Mouse (Mus musculus): ENCODE data around the gene Adamts14.
A peak's percentile ranks its signal among the peaks of the same experiment; 100 is the strongest.

The Adamts14 gene

DNA sequence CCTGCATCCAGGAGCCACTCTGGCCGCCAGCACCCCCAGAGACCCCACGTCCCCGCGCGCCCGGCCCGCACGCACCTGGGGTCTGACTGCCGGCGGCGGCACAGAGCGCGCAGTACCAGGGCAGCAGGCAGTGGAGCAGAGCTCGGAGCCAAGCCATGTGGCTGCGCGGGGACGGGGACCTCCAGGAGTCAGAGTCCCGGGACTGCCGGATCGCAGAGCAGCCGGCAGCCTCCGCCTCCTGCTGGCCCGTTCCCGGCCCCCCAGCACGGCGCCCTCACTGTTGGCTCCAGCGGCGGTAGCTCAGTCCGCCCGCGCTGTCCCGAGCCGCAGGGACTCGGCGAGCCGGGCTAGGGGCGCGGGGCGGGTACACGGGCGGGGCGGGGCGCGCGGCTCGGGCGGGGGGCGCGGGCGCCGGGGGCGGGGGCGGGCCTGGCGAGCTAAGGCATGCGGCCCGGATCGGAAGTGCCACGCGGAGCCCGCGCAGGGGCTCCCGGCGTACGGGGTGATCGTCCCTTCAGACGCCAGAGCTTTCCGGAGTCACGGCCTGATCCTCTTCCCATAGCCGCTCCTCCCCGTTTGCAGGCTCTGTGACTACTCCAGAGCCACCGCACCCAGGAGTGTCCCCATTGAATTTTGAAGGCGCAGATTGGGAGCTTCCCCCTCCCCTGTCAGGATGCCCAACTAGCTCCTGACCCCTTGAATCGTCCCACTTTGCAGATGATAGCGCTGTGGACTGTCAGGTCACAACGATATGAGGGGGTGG is at the start of gene Adamts14:
Adamts14 (minus strand) TSS at position 358 of the 763 bp plus-strand sequence.
- peak; percentile 69 for DNase-seq

DNA sequence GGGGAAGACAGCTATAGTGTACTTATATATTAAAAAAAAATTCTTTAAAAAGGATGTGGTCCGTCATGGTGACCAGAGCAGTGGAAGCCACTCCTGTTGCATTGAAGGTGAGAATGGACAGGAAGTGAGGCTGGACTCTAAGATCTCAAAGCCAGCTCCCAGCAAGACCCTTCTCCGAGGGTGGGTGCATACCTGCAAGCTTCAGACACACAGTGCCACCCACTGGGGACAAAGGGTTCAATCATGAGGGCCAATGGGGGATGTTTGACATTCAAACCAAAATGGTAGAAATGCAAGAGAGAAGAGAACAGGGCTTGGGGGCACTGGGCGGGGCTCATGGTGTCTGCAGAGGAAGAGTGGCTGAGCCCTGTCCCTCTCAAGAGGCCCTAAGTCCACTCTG is 45.3 kb upstream of the Adamts14 start:
- no peak for DNase-seq

DNA sequence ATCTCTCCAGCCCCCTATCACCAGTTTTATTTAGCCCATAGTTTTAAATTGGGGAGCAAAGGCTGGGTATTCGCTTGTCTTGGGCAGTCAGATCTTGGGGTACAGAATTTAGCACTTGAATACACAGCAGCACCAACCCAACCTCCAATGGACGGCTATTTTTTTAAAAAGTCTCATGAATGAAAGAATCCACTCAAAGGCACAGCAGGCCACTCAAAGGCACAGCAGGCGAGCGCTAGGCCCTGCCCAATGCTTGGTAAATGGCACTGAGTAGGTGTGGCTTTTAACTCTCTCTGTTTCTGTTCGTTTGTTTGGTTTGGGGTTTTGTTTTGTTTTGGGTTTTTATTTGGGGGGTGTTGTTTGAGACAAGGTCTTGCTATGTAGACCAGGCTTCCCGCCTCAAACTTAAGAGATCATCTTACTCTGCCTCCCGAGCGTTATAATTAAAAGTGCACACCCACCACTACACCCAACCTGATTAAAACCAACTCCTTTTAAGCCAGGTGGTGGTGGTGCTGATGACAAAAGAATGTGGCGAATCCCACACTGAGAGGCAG is 42.2 kb upstream of the Adamts14 start:
- no peak for DNase-seq

DNA sequence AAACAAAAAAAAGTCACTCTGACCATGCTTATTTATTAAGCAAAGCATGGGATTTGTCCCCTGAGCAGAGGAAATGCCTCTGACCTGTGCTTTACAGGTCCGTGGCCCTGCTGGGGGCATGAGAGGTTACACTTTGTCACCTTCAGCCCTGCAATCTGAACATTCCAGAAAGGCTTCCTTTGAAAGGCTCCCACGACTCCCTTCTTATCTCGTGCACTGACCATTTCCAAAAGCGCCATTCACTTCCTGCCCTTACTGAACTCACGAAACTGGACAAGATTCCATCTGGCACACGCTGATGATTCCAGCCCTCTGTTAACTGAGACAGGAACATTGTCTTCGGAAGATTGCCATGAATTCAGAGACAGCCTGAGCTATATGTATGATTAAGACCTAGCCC is 40.5 kb upstream of the Adamts14 start:
- DNase-seq: no peak

DNA sequence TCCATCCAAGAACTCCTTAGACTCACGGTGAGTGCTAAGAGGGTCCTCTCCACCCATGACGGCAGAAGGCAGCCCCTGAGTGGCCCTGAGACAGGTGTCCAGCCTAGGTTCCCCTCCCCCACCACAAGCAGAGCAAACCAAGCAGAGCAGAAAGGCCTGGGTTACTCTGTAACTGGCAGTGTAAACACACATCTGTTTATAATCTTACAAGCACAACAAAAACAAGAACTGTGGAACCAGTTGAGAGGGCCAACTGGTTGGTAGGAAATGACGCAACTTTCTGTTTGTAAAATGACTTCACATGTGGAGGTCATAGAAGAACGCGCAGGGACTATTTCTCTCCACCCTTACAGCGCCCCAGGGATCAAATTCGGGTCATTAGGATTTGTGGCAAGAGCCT is 39.5 kb upstream of the Adamts14 start:
- no peak for DNase-seq

DNA sequence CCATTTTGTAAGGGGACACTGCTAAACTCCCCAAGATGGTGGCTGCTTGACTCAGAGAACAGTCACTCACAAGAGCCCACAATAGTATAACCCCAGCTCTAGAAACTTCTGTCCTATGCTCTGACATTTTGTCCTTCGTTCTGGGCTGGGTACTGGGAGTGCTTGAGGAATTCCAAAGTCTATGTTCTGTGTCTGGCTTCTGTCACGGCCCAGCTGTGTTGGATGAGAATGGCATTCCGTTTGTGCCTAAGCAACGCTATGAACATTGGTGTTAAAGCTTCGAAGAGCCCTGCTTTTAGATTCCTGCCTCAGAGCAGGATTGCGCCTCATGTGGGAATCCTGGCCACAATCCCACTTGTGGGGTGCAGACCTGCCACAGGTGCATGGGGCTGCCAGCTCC is 38.9 kb upstream of the Adamts14 start:
- DNase-seq: no peak

DNA sequence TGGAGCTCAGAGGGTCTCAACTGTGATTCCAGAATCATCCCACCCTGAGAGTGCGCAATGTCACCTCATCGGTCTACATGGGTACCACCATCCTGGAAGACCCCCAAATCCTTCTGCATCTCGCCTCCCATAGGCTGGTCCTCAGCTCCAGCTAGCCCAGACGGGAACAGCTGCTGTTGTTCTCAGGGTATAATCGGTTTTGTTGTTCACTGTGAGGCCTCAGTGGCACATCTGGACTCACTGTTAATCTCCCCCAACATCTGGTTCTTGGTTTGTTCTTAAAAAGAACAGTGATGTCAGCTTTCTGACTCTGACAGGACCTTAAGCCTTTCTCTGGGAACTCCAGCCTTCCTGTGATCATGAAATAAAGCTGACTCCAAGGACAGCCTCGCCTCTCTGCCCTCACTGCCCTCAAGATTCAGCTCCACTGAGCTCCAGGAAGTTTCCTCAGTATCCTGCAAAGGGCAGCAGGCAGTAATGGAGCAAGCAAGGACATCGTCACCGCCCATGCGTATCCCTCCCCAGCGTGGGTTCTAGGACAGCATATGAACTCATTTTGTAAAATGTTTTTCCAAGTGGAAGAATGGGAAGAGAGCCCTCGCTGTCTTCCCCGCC is 35.6 kb upstream of the Adamts14 start:
- DNase-seq: peak; percentile 45

DNA sequence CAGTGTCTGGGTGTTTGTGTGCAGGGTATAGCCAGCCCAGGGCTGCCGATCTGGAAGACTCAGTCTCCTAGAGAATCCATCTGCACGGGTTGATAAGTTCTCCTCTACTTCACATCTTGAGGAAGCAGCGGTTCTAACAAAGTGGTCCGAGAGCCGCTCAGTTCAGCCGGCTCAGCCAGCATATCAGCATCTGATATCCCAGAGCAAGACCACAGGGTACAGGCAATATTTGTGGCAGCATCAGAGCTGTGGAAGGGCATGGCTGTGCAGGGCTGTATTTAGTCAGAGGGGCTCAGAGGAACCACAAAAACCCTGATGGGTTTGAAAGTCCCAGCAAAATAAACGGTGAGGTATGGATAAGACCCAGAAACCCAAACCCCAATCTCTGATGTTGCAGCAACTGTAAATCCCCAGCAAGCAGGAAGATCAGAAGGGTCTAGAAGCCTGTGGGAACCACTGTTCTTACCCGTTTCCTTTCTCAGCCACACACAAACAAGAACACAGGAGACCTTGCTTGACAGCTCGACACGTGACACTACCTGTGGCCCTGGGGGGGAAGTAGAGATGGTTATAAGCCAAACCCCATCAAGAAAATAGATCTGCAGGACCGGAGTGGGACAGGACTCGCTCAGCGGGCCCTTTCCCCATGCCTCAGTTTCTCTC is 32.8 kb upstream of the Adamts14 start:
- no peak for DNase-seq

DNA sequence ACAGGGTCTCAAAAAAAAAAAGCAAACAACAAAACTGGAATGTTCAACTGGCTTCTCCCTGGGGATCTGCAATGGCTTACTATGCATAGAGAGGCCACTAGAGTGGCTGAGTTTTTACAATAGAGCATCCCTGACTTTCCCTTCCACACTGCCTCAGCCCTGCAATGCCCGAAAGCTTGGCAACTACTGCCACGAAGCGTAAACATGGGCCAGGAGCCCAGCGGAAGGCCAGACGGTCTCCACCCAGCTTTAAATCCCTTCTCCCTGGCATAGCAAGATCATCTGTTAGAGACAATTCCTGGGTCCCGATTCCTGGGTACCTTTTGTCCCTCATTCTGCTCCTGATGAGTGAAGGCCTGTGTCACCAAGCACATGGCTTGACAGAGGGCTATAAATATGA is 30.8 kb upstream of the Adamts14 start:
- DNase-seq: no peak

DNA sequence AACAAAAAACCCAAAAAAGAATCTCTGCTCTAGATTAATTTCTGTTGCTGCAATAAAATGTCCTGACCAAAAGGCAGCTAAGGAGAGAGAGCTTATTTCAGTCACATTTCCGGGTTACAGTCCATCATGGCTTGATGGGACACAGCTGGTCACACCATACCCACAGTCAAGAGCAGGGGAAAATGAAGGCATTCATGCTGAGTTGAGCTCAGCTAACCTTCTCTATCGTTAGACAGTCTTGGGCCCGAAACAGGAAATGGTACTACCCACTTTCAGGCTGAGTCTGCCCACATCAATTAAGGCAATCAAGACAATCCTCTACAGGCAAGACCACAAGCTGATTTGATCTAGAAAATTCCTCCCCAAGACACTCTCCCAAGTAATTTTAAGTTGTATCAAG is 27.8 kb upstream of the Adamts14 start:
- no peak for DNase-seq

DNA sequence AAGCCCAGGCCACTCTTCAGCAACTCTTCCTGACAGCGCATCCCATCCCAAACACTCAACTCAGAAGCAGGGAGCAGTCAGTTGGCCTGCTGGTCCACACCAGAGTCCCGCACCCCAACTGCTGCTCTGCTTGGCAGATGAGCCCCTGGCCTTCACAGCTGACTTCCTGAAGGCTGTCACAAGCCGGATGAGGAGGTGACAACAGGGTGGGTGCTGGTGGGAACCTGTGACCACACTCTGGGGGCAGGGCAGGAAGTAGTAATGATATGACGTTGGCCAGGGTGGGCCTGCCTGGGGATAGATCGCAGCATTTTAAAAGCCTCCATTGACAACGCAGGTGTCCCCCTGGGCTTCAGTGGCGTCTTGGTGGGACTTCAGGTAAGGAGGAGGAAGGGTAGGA is 24.2 kb upstream of the Adamts14 start, which contains the start of gene Prf1:
Prf1 (plus strand) TSS at position 357 of the 400 bp plus-strand sequence.
- DNase-seq: no peak

DNA sequence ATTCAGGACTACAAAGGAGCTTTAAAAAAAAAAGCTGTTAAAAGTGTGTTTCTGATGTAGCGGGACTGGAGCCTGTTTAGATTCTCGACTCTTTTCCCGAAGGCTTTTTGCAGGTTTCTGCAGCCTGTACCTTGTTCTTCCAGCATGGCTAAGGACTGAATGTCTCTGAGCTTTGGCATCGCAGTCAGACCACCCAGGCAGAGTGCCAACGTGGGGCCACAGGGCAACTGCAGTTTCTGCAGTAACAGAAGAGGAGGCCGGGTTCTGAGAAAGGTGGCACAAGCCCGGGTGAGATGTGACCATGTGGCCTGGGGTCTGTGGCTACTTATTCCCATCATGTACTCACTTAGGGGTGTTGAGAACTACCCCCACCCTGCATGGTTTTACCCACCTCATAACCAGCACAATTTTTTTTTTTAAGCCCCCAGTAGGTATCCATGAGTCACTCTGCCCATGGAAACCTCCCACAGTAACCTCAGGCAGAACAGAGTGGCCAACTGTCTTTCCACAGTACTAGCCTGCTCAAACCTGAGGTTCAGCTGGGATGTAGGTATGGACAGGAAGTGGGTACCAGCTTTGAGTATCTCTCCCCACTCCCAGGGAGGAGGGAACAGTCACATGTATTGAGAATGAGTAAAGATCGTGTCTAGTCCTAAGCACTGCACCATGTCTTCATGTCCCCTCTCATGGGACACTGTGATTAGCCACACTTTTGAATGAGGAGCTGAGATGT is 23.6 kb upstream of the Adamts14 start:
- DNase-seq: no peak

DNA sequence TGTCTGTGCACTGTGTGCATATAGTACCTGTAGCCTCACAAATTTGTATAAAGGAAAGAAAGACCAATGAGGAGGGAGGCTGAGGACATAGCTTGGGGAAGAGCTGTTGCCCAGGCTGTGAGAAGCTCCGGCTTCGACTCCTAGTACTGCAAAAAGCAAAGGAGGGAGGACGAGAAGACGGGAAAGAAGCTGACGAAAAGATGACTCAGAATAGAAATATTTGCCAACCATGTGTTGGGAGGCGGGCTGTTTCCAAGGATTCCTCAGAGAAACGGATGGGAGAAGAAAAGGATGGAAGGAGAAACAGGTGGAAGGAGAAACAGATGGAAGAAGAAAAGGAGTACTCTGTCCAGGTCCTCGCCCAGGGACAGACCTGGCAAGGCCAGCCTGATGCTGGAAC is 21.0 kb upstream of the Adamts14 start:
- no peak for DNase-seq

DNA sequence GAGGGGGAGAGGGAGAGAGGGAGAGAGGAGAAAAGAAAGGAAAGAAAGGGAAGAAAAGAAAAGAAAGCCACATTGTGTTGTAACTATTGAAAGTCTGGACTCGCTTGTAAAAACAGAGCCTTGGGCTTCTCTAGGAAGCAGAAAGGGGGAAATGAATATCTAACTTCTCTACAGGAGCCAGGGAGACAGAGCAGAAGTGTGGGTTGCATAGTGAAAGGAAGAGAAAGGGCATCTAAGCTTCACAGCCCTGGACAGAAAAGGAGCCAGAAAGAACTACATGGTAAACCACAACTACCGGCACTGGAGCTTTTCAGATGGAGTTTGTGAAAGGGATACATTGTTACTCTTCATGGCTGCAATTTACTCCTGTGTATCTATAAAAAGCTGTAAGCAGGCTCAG is 17.2 kb upstream of the Adamts14 start:
- DNase-seq: no peak

DNA sequence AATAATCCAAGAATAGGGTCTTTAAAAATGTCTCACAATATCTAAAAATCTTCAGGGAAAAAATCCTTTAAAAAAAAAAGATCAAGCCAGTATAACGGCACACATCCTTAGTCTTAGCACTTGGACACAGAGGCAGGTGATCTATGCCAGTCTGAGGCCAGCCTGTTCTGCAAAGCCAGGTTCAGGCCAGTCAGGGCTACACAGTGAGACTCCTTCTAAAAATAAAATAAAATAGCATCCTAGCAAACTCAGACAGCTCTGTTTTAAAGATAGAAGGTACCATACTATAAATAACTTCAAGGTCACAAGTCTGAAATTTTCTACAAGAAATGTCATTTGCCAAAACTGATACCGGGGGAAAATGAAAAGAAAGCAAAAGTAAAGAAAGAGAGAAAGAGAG is 16.8 kb upstream of the Adamts14 start:
- DNase-seq: no peak

DNA sequence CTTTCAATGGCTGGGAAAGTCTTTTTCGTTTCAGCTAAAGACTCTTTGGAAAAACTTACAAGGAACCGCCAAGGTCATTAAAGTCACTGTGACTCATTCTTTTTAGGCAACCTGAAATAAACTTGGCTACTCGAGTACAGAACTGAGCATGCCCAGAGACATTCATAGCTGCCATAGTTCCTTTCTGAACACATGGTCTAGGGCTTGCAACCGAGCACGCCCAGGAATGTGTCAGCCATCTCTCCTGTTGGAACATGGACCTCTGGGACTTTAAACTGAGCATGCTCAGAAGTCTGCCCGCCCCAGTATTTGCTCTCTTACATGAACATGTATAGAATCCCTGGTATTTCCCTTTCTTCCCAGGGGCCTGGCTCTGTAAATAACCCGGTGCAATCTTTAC is 13.0 kb upstream of the Adamts14 start:
- peak; percentile 40 for DNase-seq

DNA sequence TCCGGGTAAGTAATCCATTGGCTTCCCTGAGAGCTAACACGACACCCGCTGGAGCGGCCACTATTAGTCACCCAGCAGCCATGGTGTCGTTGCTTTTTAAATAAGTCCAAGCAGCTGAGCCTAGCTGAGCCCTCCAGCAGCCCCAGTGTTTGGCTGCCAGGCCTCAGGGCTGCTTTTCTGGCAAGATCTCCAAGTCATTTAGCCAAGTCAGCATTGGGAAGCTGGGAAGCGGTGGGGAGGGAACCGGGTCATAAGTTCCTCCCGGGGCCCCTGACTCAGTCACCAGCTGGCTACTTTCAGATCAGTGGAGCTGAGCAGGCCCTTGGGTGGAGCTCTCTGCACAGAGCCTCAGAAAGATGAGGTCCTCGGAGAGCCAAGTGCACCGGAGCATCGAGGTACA is 12.0 kb upstream of the Adamts14 start:
- no peak for DNase-seq

DNA sequence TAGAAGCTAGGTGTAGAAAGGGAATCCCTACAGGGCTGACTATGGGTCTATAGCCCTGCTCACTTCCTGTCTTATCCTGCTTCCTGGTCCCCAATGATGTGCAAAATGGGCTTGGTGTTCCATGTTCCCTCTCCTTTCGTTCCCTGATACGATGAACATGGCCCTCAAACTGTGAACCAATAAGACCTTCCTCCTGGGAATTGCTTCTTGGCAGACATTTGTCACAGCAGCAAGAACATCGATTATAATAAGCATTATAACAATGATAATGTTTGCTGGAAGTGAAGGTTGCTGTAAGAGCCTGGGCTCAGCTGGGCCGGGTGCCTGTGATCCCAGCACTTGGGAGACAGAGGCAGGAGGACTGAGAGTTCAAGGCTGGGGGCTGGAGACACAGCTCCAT is 11.1 kb upstream of the Adamts14 start:
- no peak for DNase-seq

DNA sequence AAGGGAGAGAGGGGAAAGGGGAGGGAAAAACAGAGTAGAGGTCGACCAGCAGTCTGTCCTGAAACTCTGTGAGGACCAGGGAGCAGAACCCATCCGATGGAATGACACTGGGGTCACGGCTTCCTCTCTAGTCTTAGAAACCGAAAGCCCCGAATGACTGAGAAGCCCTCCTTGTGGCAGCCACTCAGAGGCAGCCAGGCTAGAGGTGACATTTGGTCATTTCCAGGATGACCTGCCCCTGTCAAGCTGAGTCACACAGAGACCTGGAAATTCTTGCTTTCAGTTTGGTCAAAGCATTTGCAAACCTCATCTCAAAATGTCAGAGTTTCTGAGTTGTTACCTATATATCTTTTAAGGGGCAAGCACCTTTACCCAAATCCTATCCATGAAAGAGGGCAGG is 7.9 kb upstream of the Adamts14 start:
- no peak for DNase-seq

DNA sequence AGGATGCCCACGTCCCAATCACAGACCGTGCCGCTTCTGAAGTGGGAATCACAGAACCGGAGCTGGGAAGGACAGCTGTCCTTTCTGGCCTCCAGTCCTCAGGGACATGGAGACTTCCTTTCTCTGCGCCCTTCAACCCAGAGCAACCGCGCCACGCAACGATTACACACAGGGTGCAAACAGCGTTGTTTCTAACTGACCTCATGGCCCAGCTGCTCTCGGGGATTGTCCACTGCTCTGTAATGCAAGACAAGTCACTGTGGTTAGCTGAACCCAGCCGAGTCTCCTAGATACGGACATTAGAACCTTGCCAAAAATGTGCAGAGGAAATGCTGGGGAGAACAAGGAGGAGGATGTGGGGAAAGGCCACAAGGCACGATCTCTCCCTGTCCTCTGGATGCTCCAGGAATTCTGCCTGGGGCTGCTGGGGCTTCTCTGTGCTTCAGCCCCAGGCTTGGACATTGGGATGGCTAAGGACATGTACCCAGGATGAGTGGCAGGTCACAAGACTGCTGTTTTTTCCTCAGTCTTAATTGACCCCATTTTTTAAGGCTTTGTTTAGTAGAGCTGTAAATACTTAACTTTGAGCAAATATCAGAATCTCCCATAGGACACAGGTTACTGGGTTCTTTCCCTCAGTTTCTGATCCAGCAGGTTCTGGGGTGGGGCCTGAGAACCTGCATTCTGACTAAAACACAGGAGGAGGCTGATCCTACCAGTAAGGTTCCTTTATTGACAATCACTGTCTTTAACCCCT is 4.9 kb upstream of the Adamts14 start:
- DNase-seq: no peak

DNA sequence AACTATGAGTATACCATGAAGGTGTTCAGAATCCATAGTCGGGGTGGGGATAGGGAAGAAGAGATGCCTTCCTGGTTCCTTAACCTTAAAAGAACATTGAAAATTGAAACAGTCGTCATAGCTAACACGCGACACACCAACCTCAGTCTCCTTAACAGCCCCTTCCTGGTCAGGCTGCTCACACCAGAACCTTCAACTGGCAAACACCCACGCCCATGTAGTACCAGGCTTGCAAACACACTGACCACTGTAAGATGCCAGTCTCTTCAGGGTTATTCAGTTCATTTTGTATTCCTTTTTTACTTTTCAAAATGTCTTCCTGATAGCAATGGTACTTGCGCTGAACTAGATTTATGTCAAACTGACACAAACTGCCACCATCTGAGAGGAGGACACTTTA is 3.8 kb upstream of the Adamts14 start:
- no peak for DNase-seq

DNA sequence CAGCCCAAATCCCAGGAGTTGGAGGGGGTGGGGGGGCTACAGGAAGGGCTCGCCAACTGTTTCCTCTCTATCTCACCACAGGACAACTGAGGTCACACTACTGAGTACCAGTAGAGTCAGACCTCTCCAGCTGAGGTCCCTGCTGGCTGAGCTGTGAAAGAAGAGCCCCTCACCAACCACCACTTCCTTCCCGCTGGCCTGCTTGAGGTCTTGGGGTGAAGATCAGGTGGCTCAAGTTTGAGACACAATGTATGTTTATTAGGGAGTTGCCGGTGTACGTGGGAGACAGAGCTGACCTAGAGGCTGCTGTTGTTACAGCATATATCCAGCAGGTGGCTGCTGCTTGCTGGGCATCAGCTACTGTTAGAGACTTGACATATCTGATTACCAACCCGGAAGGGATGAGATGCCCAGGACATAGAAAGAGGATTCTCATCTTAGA is 2.5 kb upstream of the Adamts14 start:
- DNase-seq: peak; percentile 78

Measured in embryo, embryonic 11 days (tissue).